Mouse (Mus musculus): ENCODE results near the gene Psg22.
"Not testable (repeated sequence)": the region's sequence is repeated elsewhere in the genome, so short reads cannot be mapped to it uniquely, and the experiment has no call there.

DNA sequence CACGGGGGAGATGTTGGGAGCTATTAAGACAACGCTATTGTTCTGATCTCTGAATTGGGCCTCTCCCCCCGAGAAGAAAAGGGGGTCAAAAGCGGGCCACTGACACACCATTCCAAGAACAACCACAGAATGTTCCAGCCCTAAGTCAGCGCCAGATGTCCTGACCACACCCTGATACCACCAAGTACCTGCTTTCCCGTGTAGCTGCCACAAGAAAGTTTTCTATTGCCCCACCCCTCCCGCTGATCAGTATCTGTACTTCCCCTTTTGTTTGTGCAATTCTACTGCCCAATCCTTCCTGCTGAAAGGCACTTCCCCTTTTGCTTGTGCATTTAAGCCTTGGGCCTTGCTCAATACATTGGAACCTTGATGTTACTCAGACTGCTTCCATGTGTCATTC is 42.3 kb downstream of the Psg22 start:
- not testable (repeated sequence) for TF ChIP-seq CTCF, EP300 (IDR thresholded peaks at IDR 0.05; ENCODE audit: low read depth)

All from liver, postnatal 0 days (tissue).